Mouse (Mus musculus) embryo, embryonic 10 days (tissue): ENCODE measurements around the gene Reps1.
"Not testable (repeated sequence)": the region's sequence is repeated elsewhere in the genome, so short reads cannot be mapped to it uniquely, and the experiment has no call there.

ENCODE experiments used
- DNase-seq: peaks from one replicate; pipeline ENCODE4 v3.0.0-alpha.2; 2015; ENCODE audit warnings: low spot score

Reps1 gene

GRCm38 (mm10) chr10:18064606-18065228 is 9.1 kb downstream of the Reps1 start:
- no peak for DNase-seq

GRCm38 (mm10) chr10:18066031-18066439 is 10.4 kb downstream of the Reps1 start:
- no peak for DNase-seq

GRCm38 (mm10) chr10:18067761-18068446 is 12.2 kb downstream of the Reps1 start:
- no peak for DNase-seq

GRCm38 (mm10) chr10:18068880-18069279 is 13.2 kb downstream of the Reps1 start:
- no peak for DNase-seq

- no peak for DNase-seq
Observed at GRCm38 (mm10) chr10:18069576-18069975, 13.9 kb downstream of the Reps1 start.

- DNase-seq, result no peak
Observed at GRCm38 (mm10) chr10:18070144-18070543, 14.5 kb downstream of the Reps1 start.

- no peak for DNase-seq
Observed at GRCm38 (mm10) chr10:18070616-18071015, 15.0 kb downstream of the Reps1 start.

- DNase-seq, result no peak
Observed at GRCm38 (mm10) chr10:18072871-18073270, 17.2 kb downstream of the Reps1 start.

GRCm38 (mm10) chr10:18074383-18075075 is 18.9 kb downstream of the Reps1 start:
- no peak for DNase-seq

- no peak for DNase-seq
Observed at GRCm38 (mm10) chr10:18075845-18076244, 20.2 kb downstream of the Reps1 start.

GRCm38 (mm10) chr10:18081536-18081935 is 25.9 kb downstream of the Reps1 start:
- no peak for DNase-seq

GRCm38 (mm10) chr10:18082772-18083171 is 27.1 kb downstream of the Reps1 start:
- no peak for DNase-seq

- no peak for DNase-seq
Observed at GRCm38 (mm10) chr10:18090691-18091090, 35.0 kb downstream of the Reps1 start.

- DNase-seq, result no peak
Observed at GRCm38 (mm10) chr10:18102166-18102565, 46.5 kb downstream of the Reps1 start.

- DNase-seq, result no peak
Observed at GRCm38 (mm10) chr10:18107471-18107870, 51.8 kb downstream of the Reps1 start.

- DNase-seq, result no peak
Observed at GRCm38 (mm10) chr10:18110940-18111339, 55.3 kb downstream of the Reps1 start.

- no peak for DNase-seq
Observed at GRCm38 (mm10) chr10:18113473-18114093, 57.9 kb downstream of the Reps1 start.

GRCm38 (mm10) chr10:18118336-18118735 is 62.7 kb downstream of the Reps1 start:
- DNase-seq, result no peak

- no peak for DNase-seq
Observed at GRCm38 (mm10) chr10:18130276-18130675, 74.6 kb downstream of the Reps1 start.

GRCm38 (mm10) chr10:18131666-18132650 is 76.3 kb downstream of the Reps1 start:
- DNase-seq, result no peak

- DNase-seq, result not testable (repeated sequence)
Observed at GRCm38 (mm10) chr10:18138853-18139503, 83.3 kb downstream of the Reps1 start.
